Mouse (Mus musculus): ENCODE results near the gene Pnpo. TPM values are rescaled to one million over a fixed set of nuclear protein-coding genes. Genes with fewer than 3 reads are reported as not detected.

Gene Pnpo
- polyA plus RNA-seq, 1 experiment from 2014 or later = 40.5 TPM

DNA sequence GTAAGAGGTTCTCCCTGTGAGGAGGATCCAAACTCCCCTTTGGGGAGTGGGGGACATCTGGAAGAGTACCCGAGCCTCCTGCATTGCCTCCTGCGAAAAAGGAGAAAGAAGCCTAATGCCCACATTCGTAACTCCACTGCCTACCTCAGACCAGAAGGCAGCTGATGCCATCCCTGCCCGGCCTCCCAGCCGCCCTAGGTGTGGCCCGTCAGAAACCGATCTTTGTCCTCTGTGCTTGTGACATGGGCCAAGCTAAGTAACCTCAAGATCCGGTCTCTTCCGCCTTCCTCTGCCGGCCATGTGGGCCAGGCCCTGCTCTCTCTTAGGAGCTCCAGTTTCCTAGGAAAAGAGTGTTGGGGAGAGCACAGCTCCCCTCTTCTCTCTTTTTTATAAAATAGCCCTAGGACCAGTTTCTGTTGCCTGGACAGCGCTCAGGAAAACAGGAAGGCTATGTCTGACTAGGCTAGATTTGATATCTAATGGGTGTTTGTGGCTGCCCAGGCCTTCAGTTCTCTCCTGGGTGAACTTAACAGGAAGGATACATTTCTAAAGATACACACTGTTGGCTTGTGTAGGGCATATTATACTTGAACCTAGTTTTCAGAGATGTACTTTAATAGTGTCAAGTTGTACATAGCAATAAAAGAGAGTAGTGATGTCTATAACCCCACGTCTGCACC is 18.2 kb downstream of the Pnpo start:
- 79% methylated on average over 12 of the region's 12 CpGs for WGBS
- Histone ChIP-seq H3K27me3 (replicated peaks) (peaks cover 36% of the 10 kb centered on the region), H3K27ac (ENCODE audit: poor library complexity, severe bottlenecking) (no peak overlapping the region), H3K4me2 (no peak overlapping the region), H3K9me3 (replicated peaks) (no peaks in the 10 kb centered on the region), H3K4me3 (no peak overlapping the region), H3K36me3 (no peaks in the 10 kb centered on the region), H3K4me1 (replicated peaks) (peaks cover 4% of the 10 kb centered on the region; the same call in 1 of the 2 replicates), H3K9ac (no peak overlapping the region)
- no peak for ATAC-seq (ENCODE audit: insufficient number of reproducible peaks, low FRiP score)

GRCm38 (mm10) chr11:96924861-96925260 is 18.9 kb downstream of the Pnpo start:
- WGBS = 72% methylated on average over 11 of the region's 11 CpGs
- no peak for ATAC-seq (ENCODE audit: insufficient number of reproducible peaks, low FRiP score)
- Histone ChIP-seq H3K9ac (no peak overlapping the region), H3K36me3 (no peaks in the 10 kb centered on the region), H3K4me1 (replicated peaks) (peaks cover 4% of the 10 kb centered on the region; the same call in 1 of the 2 replicates), H3K27me3 (replicated peaks) (peaks cover 30% of the 10 kb centered on the region), H3K27ac (ENCODE audit: poor library complexity, severe bottlenecking) (no peak overlapping the region), H3K9me3 (replicated peaks) (no peaks in the 10 kb centered on the region), H3K4me2 (no peak overlapping the region), H3K4me3 (no peak overlapping the region)

DNA sequence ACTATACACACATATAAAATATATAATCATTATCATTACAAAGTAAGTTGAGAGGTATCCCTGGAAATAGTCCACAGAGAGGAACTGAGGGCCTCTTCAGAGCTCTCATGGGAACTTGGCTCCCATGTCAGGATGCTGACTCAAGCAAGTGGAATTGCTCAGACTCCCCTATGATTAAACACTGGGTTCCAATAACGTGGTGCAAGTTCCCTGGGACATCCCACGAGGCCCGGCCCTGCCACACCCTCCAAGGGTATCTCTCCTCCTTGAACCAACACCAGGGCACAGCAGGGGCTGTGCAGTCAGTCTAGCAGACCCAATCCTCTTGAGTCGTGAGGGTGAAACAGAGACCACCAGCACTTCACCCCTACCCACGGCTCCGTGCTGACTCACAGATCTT is 24.8 kb downstream of the Pnpo start:
- 40% methylated on average over 6 of the region's 6 CpGs for WGBS
- H3K4me2 ChIP-seq = no peak overlapping the region
- no peaks in the 10 kb centered on the region for H3K36me3 ChIP-seq
- 0 out of 2 replicates have a peak, but pooled peaks cover 3% of the 10 kb centered on the region for H3K27me3 ChIP-seq (replicated peaks)
- H3K9ac ChIP-seq = no peak overlapping the region
- H3K9me3 ChIP-seq (replicated peaks) = no peaks in the 10 kb centered on the region
- no peak overlapping the region for H3K27ac ChIP-seq (ENCODE audit: poor library complexity, severe bottlenecking)
- no peak overlapping the region for H3K4me3 ChIP-seq
- ATAC-seq (ENCODE audit: insufficient number of reproducible peaks, low FRiP score) = no peak
- H3K4me1 ChIP-seq (replicated peaks) = peaks cover 12% of the 10 kb centered on the region

GRCm38 (mm10) chr11:96917415-96917814 is 26.4 kb downstream of the Pnpo start:
- Histone ChIP-seq H3K4me3 (no peak overlapping the region), H3K9ac (no peak overlapping the region), H3K27me3 (replicated peaks) (0 out of 2 replicates have a peak, but pooled peaks cover 3% of the 10 kb centered on the region), H3K27ac (ENCODE audit: poor library complexity, severe bottlenecking) (0 out of 2 replicates have a peak overlapping the region, but pooled peaks have one; percentile 1), H3K4me1 (replicated peaks) (peaks cover 12% of the 10 kb centered on the region), H3K9me3 (replicated peaks) (no peaks in the 10 kb centered on the region), H3K4me2 (no peak overlapping the region), H3K36me3 (peaks cover 4% of the 10 kb centered on the region; the same call in 1 of the 2 replicates)
- ATAC-seq (ENCODE audit: insufficient number of reproducible peaks, low FRiP score) = peak; percentile 56
- WGBS = 81% methylated on average over 6 of the region's 6 CpGs

- H3K4me2 ChIP-seq = peak overlapping the region; percentile 94
- 0 out of 2 replicates have a peak, but pooled peaks cover 3% of the 10 kb centered on the region for H3K27me3 ChIP-seq (replicated peaks)
- peak overlapping the region; percentile 92 for H3K4me3 ChIP-seq
- H3K4me1 ChIP-seq (replicated peaks) = peaks cover 12% of the 10 kb centered on the region
- peaks cover 7% of the 10 kb centered on the region for H3K36me3 ChIP-seq
- H3K9me3 ChIP-seq (replicated peaks) = no peaks in the 10 kb centered on the region
- no peak overlapping the region; the same call in 1 of the 2 replicates for H3K9ac ChIP-seq
- whole genome bisulfite sequencing = 31% methylated on average over 13 of the region's 13 CpGs
- H3K27ac ChIP-seq (ENCODE audit: poor library complexity, severe bottlenecking) = 0 out of 2 replicates have a peak overlapping the region, but pooled peaks have one; percentile 1
- peak; percentile 0; the same call in 1 of the 2 replicates for ATAC-seq (ENCODE audit: insufficient number of reproducible peaks, low FRiP score)
These were observed 26.8 kb downstream of the Pnpo start for GRCm38 (mm10) chr11:96916885-96917396.

DNA sequence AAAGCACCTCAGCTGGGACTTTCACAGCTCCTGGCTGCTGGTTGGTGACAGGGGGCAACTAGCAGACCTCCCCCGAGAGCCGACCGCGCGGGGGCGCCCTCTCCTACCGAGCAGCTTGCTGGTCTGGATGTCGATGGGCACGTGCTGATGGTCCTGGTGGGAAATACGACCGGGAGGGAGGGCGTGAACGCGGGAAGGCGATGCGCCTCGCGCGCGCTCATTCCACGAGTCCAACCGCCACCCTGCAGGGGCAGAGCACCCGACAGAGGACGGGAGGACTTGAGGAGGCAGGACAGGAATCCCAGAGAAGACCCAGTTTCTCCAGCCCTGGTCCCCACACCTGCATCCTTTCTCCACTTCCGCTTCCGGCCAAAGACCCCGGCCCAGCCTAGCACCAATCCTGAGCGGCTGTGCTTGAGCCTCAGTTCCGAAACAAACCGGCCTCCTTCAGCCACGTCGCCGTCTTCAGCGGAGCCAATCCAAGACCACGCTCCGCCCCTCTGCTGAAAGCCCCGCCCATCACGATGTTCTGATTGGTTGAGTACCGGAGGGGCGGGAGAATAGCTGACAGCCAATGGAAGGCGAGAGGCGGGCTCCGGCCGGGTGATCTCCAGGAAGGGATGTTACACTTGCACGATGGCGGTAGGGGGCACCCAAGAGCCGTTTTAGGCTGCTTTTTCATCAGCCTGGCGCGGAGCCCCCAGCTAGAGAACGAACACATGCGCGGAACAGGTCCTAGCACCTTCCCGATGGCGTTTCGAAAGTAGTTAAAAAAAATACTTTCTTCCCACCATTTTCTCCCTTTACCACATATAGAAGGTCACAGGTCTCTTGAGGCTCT is 27.5 kb downstream of the Pnpo start, which contains the start of gene Cdk5rap3:
TSS of gene Cdk5rap3 (minus strand) at position 453 of the 841 bp plus-strand sequence.
- under 1% methylated on average over 55 of the region's 55 CpGs for WGBS
- 0 out of 2 replicates have a peak, but pooled peaks cover 3% of the 10 kb centered on the region for H3K27me3 ChIP-seq (replicated peaks)
- H3K9ac ChIP-seq = peak within 1 kb of the TSS; percentile 87
- peak; percentile 95 for ATAC-seq (ENCODE audit: insufficient number of reproducible peaks, low FRiP score)
- peaks cover 14% of the 10 kb centered on the region for H3K36me3 ChIP-seq
- H3K4me3 ChIP-seq = peak within 1 kb of the TSS; percentile 92
- H3K27ac ChIP-seq (ENCODE audit: poor library complexity, severe bottlenecking) = peak within 1 kb of the TSS; percentile 41; the same call in 1 of the 2 replicates
- H3K4me1 ChIP-seq (replicated peaks) = peaks cover 12% of the 10 kb centered on the region
- no peaks in the 10 kb centered on the region for H3K9me3 ChIP-seq (replicated peaks)
- H3K4me2 ChIP-seq = peak within 1 kb of the TSS; percentile 94

DNA sequence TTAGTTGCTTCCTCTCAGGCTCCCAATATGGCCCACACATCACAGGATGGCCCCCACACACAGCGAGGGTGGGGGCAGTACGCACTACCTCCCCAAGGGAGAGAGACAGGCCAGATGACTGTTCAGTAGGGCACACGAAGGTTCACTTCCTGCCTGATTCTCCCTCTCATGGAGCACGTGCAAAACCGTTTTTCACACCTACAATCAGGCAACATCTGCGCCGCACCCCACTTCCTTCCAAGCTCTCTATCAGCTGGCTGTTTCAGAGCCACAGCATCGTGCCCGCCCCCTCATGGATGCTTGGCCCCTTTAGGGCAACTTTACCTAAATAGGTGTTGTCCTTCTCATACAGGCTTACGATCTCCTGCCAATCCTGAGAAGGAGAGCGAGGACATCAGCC is 31.1 kb downstream of the Pnpo start:
- Histone ChIP-seq H3K9me3 (replicated peaks) (no peaks in the 10 kb centered on the region), H3K9ac (no peak overlapping the region), H3K27me3 (replicated peaks) (peaks cover 15% of the 10 kb centered on the region), H3K4me1 (replicated peaks) (peaks cover 16% of the 10 kb centered on the region), H3K27ac (ENCODE audit: poor library complexity, severe bottlenecking) (no peak overlapping the region), H3K4me3 (no peak overlapping the region), H3K4me2 (no peak overlapping the region), H3K36me3 (peaks cover 42% of the 10 kb centered on the region)
- ATAC-seq (ENCODE audit: insufficient number of reproducible peaks, low FRiP score) = no peak
- 78% methylated on average over 11 of the region's 11 CpGs for WGBS

DNA sequence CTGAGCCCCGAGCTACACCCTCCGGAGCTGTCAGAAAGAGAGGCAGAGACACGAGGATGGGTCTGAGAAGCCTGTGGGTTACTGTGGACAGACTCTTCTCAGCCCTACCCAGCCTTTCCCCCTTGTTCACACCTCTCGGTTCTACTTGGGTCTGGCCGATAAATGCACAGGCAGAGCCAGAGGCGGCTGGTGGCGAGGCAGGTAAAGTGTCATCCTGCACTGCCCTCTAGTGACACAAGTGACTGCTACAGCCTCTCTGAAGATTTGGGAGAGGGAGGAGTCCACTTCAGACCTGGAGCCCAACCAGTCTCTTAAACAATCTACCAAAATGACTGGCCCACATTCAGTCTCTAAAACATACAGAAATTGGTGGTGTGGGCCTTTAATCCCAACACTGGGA is 33.8 kb downstream of the Pnpo start:
- no peak overlapping the region for H3K4me3 ChIP-seq
- H3K27me3 ChIP-seq (replicated peaks) = peaks cover 15% of the 10 kb centered on the region
- no peak for ATAC-seq (ENCODE audit: insufficient number of reproducible peaks, low FRiP score)
- H3K4me2 ChIP-seq = no peak overlapping the region
- no peaks in the 10 kb centered on the region for H3K9me3 ChIP-seq (replicated peaks)
- H3K9ac ChIP-seq = no peak overlapping the region
- H3K4me1 ChIP-seq (replicated peaks) = peaks cover 30% of the 10 kb centered on the region
- H3K36me3 ChIP-seq = peaks cover 48% of the 10 kb centered on the region
- H3K27ac ChIP-seq (ENCODE audit: poor library complexity, severe bottlenecking) = no peak overlapping the region
- WGBS = 27% methylated on average over 7 of the region's 7 CpGs

GRCm38 (mm10) chr11:96908594-96908993 is 35.2 kb downstream of the Pnpo start:
- no peak for ATAC-seq (ENCODE audit: insufficient number of reproducible peaks, low FRiP score)
- Histone ChIP-seq H3K4me3 (no peak overlapping the region), H3K27me3 (replicated peaks) (peaks cover 15% of the 10 kb centered on the region), H3K4me2 (no peak overlapping the region), H3K36me3 (peaks cover 48% of the 10 kb centered on the region), H3K9me3 (replicated peaks) (no peaks in the 10 kb centered on the region), H3K4me1 (replicated peaks) (peaks cover 30% of the 10 kb centered on the region), H3K9ac (no peak overlapping the region), H3K27ac (ENCODE audit: poor library complexity, severe bottlenecking) (no peak overlapping the region)
- WGBS = 85% methylated on average over 12 of the region's 12 CpGs

DNA sequence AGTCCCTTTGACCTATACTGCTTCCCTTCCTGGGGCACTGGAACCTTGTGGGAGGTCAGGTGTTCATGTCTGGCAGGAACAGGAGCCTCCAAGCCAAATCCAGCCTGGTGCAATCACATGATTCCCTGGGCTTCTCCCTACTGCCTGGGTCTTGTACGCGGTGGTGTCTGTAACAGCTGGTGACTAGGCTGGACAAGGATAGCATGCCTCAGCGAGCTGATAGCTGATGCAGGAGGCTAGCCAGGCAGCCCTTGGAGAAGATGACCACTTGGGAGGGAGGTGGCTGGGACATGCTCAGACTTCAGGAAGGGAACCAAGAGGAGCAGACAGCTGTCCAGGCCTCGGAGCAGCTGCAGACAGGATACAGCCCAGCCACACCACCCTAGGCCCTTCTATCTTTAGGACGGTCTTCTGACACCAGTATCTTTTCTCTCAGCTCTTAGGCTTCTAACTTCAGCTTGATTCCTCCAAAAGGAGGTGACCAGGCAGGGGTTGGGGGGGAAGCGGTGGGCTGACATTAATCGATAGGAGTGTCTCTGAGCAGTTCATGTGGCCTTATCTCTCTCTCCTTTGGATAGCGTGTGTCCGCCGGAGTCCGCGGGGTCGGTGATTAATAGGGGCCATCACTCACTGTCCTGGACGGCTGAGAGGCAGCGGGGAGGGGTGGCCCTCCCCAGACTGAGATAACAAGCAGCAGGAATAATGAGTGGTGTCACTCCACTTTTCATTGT is 37.2 kb downstream of the Pnpo start:
- Histone ChIP-seq H3K4me3 (no peak overlapping the region), H3K36me3 (peaks cover 37% of the 10 kb centered on the region), H3K4me1 (replicated peaks) (peaks cover 46% of the 10 kb centered on the region), H3K9me3 (replicated peaks) (no peaks in the 10 kb centered on the region), H3K9ac (no peak overlapping the region), H3K27ac (ENCODE audit: poor library complexity, severe bottlenecking) (peak overlapping the region; percentile 40; the same call in 1 of the 2 replicates), H3K4me2 (peak overlapping the region; percentile 32), H3K27me3 (replicated peaks) (peaks cover 24% of the 10 kb centered on the region)
- 18% methylated on average over 15 of the region's 15 CpGs for WGBS
- ATAC-seq (ENCODE audit: insufficient number of reproducible peaks, low FRiP score) = no peak
